Mouse (Mus musculus): Measurements from ENCODE around the gene Tiam1.
A peak's percentile ranks its signal among the peaks of the same experiment; 100 is the strongest.
"Not testable (repeated sequence)": the region's sequence is repeated elsewhere in the genome, so short reads cannot be mapped to it uniquely, and the experiment has no call there.

The Tiam1 gene

GRCm38 (mm10) chr16:90112577-90113155 lies 30.9 kb downstream of the Tiam1 start:
- peak; percentile 48 to 66 for DNase-seq (ENCODE audit: low read depth in 1 of 2, low spot score in 2 of 2)

DNA sequence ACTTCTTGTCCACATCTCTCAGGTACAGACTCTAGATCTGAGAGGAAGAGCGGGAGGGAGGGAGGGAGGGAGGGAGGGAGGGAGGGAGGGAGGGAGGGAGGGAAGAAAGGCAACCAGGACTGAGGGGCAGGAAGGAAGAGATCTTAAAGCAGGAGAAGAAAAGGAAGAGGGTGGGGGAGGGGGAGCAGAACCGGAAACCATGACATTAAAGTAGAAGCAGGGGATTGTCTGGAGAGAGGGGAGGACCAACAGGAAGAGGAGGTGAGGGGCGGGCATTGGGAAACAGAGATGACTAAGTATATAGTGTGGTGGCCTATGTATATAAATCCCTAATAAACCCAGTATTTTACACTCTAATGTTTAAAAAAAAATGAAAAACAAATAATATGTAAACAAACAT lies 34.1 kb downstream of the Tiam1 start:
- no peak for DNase-seq (ENCODE audit: low read depth in 1 of 2, low spot score in 2 of 2)

DNA sequence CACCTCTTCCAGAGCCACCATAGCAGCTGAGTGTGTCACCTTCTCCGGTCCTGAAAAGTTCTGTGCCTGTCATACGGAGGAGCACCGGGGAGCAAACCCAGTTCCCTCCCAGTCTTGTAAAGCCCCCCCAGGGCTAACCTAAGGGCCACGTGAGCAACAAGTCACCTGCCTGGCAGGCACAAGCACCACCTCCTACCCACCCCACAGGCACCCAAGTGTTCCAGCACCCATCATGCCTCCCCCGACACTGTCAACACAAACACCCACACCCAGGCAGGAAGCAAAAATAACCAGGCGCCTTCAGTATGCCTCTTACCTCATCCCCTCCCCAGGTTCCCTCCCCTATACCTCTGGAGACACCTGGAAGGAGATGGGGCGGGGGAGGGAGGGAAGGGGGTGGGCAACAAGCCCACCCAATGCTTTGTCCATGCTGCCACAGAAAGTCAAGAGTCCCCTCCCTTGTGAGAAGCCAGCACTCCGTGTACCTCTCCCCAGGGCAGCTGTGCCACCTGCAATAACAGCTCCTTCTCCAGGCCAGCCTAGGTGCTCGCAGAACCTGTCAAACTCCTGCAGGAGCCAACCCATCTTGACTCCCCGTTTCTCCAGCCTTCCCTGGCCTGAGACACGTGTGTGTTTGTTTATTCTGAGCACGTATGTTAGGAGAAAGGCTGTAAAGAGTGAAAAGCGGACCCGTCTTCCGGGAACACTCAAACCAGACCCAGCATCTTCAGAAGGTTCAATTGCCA lies 38.7 kb downstream of the Tiam1 start:
- no peak for DNase-seq (ENCODE audit: low read depth in 1 of 2, low spot score in 2 of 2)

- DNase-seq (ENCODE audit: low read depth in 1 of 2, low spot score in 2 of 2) = no peak
These were observed 39.8 kb downstream of the Tiam1 start for GRCm38 (mm10) chr16:90103726-90104125.

DNA sequence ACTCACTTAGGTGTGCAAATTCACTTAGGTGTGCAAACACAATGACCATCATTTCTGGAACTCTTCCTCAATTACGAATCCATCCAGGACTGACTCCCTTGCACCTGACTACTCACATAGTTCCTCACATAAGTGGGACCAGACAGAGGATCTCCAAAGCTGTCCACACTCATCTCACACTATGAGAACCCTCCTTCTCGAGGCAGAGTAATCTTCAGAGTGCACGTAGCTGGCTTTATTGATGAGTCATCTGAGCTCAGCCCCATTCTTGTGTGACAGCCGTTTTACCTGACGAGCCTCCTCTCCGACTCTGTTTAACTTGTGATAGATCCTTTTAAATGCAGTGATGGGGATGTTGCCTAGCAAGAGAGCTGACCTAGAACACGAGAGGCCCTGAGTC lies 41.0 kb downstream of the Tiam1 start:
- DNase-seq (ENCODE audit: low read depth in 1 of 2, low spot score in 2 of 2) = no peak

GRCm38 (mm10) chr16:90098191-90098605 lies 45.4 kb downstream of the Tiam1 start:
- DNase-seq (ENCODE audit: low read depth in 1 of 2, low spot score in 2 of 2) = no peak

DNA sequence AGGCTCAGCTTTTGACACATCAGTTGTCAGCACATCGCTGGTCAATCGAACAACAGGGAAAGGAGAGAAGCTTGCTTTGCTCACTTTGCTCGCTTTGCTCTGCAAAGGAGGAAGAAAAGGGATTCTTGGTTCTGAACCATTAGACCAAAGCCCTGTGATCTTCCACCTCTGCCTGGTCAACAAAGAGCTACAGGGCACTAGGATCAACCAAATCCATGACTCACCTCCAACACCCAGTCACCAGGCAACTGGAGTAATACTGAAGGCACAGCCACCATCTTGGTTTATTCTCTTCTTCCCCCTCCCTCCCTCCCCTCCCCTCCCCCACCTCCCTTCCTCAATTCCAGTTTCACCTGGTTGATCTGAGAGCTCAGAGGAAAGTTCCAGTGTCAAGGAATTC lies 45.8 kb downstream of the Tiam1 start:
- DNase-seq (ENCODE audit: low read depth in 1 of 2, low spot score in 2 of 2) = no peak

GRCm38 (mm10) chr16:90096011-90096410 lies 47.6 kb downstream of the Tiam1 start:
- no peak for DNase-seq (ENCODE audit: low read depth in 1 of 2, low spot score in 2 of 2)

- DNase-seq (ENCODE audit: low read depth in 1 of 2, low spot score in 2 of 2) = no peak
These were observed 50.6 kb downstream of the Tiam1 start for GRCm38 (mm10) chr16:90093015-90093414.

DNA sequence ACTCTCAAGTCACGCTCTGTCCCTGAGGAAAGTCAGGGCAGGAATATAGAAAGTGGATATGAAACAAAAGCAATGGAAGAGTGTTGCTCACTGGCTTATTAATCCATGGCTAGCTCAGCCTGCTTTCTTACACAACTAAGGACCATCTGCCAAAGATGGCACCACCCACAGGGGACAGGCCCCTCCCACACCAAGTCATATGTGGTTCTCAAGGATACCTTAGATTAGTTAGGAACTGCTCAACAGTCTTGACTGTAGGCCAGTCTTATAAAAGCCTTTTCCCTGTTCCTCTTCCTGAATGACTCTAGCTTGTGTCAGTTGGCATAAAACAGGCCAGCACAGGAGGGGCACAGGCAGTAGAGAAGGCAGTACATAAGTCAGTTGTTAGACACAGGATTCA lies 51.7 kb downstream of the Tiam1 start:
- peak in 1 of 2 experiments; percentile 19 for DNase-seq (ENCODE audit: low read depth in 1 of 2, low spot score in 2 of 2)

DNA sequence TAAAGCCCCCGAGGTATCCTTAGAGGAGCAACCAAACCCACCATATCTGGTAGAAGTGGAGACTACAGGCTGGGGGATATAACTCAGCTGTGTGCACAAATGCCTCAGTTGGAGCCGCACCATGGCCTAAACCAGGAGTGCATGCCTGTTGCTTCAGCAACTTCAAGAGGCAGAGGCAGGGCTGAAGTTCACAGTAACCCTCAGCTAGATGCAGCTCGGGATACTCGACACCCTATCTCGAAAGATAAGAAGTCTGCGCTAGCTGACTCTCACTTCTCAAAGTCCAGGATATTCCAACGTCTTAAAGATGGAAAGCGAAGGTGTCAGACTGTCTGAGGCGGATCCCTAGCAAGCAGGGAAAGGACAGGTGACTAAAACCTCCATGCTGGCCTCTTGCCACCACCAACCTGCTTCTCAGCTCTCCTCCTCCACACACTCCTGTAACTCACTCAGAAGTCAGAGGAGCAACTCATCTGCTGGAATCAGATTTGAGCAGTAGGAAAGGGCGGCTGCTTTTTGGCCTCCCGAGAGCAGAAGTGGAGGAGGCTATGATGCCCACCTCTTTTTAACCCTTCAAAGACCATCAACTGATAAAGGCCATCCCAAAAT lies 52.4 kb downstream of the Tiam1 start:
- no peak for DNase-seq (ENCODE audit: low read depth in 1 of 2, low spot score in 2 of 2)

- DNase-seq (ENCODE audit: low read depth in 1 of 2, low spot score in 2 of 2) = peak in 1 of 2 experiments; percentile 17
These were observed 53.2 kb downstream of the Tiam1 start for GRCm38 (mm10) chr16:90090368-90090767.

DNA sequence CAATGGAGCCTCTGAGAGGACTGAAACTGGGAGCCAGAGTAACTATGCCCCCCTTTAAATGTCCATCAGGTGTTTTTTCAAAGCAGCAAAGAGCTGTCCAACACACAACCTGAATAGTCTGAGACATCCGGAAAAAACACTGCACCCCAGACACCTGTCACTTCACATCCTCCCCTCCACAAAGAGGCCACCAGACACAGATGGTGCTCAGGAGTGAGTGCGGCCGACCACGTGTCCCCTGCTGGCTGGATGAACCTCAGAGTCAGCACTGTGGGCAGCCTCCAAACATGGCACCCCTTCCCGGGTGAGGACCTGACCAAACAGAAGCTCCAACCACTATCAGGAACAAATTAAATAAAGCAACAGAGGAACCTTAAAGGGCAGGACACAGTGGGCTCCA lies 56.3 kb downstream of the Tiam1 start:
- DNase-seq (ENCODE audit: low read depth in 1 of 2, low spot score in 2 of 2) = no peak

DNA sequence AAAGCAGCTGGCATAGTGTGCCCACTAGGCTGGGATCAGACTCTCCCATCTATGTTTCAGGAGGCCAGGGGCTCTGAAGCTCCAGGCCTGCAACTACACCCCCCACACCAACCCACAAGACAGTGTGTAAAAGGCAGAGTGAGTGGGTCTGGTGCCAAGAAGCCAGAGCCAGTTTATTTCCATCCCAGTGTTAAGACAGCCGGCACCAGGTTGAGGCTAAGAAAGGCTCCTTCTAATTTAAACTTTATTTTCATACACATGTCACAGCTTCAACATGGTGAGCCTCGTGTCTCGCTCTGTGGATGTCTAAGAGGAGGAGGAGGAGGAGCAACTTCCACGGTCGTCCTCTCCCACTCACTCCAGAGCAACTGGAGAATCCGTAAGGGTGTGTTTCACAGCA lies 57.5 kb downstream of the Tiam1 start:
- DNase-seq (ENCODE audit: low read depth in 1 of 2, low spot score in 2 of 2) = no peak

GRCm38 (mm10) chr16:90085580-90085979 lies 58.0 kb downstream of the Tiam1 start:
- DNase-seq (ENCODE audit: low read depth in 1 of 2, low spot score in 2 of 2) = no peak

- DNase-seq (ENCODE audit: low read depth in 1 of 2, low spot score in 2 of 2) = no peak
These were observed 62.4 kb downstream of the Tiam1 start for GRCm38 (mm10) chr16:90081125-90081524.

DNA sequence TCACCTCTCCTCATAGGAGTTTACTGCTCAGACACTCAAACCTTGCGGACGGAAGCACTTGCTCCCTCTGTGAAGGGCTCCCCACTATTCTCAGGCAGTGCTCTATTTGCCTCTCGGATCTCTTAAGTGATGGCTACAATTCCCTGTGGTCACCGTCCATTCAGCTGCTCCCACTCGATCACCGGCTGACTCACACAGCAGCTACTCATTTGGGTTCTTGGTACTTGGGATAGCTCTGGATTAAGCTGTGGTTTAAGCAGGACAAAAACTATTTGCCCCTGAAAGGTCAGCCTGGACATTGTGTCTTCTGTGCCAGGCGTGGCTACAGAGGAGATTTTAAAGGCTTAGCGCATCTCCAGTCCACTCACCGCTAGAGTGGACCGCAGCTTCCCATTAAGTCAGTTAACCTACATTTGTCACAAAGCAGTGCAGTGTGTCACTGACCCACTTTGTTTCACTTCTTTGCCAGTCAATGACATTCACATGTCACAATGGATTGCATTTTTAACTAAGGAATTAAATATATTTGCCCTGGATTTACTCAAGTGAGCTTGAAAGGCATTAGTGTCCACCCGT lies 64.7 kb downstream of the Tiam1 start:
- DNase-seq (ENCODE audit: low read depth in 1 of 2, low spot score in 2 of 2) = no peak

GRCm38 (mm10) chr16:90073510-90073909 lies 70.1 kb downstream of the Tiam1 start:
- DNase-seq (ENCODE audit: low read depth in 1 of 2, low spot score in 2 of 2) = no peak

DNA sequence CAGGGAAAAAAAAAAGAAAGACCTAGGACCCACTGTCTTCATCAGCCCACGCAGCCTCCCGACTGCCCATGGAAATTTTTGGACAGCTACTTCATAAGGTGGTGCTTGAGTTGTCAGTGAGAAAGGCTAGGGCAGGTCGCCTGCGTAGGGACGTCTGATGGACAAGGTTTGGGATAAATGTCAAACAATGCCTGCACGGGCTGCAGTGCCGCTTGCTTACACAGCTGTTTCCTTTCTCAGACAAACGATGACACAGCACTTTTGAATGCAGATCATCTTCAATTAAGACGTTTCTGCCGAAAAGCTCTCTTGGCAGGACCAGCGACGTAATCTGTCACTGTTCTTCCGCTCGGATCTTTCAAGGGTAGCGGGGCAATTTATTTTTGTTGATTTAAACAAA lies 70.9 kb downstream of the Tiam1 start:
- DNase-seq (ENCODE audit: low read depth in 1 of 2, low spot score in 2 of 2) = no peak

GRCm38 (mm10) chr16:90071125-90071524 lies 72.4 kb downstream of the Tiam1 start:
- DNase-seq (ENCODE audit: low read depth in 1 of 2, low spot score in 2 of 2) = not testable (repeated sequence)

- DNase-seq (ENCODE audit: low read depth in 1 of 2, low spot score in 2 of 2) = no peak
These were observed 73.5 kb downstream of the Tiam1 start for GRCm38 (mm10) chr16:90070104-90070503.

DNA sequence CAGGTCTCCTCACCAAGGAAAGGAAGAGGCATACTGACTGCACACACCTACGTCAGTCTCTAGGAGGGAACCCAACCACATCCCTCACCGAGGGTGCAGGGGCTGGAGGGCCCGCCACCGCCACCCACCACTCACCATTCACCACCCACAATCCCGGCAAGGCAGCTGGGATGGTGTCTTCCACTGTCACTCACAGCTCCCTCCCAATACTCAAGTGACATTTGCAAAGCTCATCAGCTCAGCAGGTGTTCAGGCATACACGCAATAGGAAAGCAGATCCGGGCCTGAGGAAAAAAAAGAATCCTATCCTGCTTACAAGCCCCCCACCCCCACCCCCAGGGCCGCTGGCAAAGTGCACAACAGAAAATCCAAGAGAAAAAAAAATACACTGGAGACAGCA lies 74.4 kb downstream of the Tiam1 start:
- no peak for DNase-seq (ENCODE audit: low read depth in 1 of 2, low spot score in 2 of 2)
